Mouse (Mus musculus): ENCODE data around the gene Lipt2. TPM values are rescaled to one million over a fixed set of nuclear protein-coding genes. Genes with fewer than 3 reads are reported as not detected.

The Lipt2 gene
- polyA plus RNA-seq (2012; rRNA removed) = 4.6 and 5.9 TPM in 2 replicates

DNA sequence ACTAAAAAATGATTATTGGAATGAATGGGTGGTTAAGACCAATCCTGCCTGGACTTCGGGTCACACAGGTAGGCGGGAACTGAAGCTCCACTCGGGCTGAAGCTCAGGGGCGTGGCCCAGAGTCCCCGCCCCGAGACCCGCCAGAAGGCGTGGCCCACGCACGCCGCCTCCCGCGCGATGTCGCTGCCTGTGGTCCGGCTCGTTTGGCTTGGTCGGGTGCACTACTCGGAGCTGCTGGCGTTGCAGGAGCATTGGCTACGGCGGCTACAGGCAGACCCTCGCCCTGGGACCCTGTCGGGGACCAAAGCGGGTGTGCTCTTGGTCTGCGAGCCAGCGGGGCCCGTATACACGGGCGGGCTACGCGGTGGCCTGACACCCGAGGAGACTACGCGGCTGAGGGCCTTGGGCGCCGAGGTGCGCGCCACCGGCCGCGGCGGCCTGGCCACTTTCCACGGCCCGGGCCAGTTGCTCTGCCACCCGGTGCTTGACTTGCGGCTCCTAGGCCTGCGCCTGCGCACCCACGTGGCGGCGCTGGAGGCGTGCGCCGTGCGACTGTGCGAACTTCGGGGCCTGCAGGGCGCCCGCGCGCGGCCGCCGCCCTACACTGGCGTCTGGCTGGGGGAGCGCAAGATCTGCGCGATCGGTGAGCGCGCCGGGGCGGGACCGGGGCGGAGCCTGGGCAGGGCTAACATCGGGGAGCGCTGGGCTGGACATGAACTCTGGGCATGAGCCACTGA, at the start of gene Lipt2:
Gene Lipt2, plus strand, starts transcription at position 173 of the 737 bp plus-strand sequence.
- no peak for TF ChIP-seq CTCF (IDR thresholded peaks at IDR 0.05; ENCODE audit: insufficient read depth, low read length)
- TF ChIP-seq POLR2A (IDR thresholded peaks at IDR 0.05; ENCODE audit: borderline replicate concordance, extremely low read depth, low read depth, low read length) = peak; percentile 80; the same call in 1 of the 2 replicates
- under 1% methylated on average over 78 of the region's 78 CpGs for WGBS
- peak; percentile 88 for DNase-seq
- Histone ChIP-seq H3K4me1 (ENCODE audit: control insufficient read depth, insufficient read depth, low read length) (peaks cover 5% of the 10 kb centered on the region), H3K4me3 (replicated peaks; ENCODE audit: extremely low read depth, low read depth, low read length) (peak within 1 kb of the TSS; percentile 89)

GRCm38 (mm10) chr7:100111506-100111905, 47.6 kb upstream of the Lipt2 start:
- Histone ChIP-seq H3K4me3 (replicated peaks; ENCODE audit: extremely low read depth, low read depth, low read length) (no peak overlapping the region), H3K4me1 (ENCODE audit: control insufficient read depth, insufficient read depth, low read length) (no peaks in the 10 kb centered on the region)
- WGBS = 58% methylated on average over 10 of the region's 10 CpGs
- TF ChIP-seq CTCF (IDR thresholded peaks at IDR 0.05; ENCODE audit: insufficient read depth, low read length) = no peak
- TF ChIP-seq POLR2A (IDR thresholded peaks at IDR 0.05; ENCODE audit: borderline replicate concordance, extremely low read depth, low read depth, low read length) = no peak
- no peak for DNase-seq

DNA sequence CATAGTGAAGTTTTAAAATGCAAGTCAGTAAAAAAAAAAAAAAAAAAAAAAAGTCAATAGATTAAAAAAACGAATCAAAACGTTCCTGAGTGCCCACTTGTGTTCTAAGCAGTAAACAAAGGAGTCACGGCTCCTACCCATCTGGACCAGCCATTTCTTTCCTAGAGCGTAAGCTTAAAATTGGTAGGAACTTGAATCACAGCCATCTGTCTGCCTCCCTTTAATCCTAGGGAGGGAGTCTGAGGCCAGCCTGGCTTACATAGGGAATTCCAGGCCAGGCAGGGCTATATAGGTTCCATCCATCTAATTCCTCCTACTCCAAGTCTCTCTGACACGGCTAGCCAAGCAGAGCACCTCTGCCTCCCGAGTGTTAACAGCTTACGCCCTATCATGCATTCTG, 45.3 kb upstream of the Lipt2 start:
- no peak for DNase-seq
- 77% methylated on average over 7 of the region's 7 CpGs for WGBS
- Histone ChIP-seq H3K4me3 (replicated peaks; ENCODE audit: extremely low read depth, low read depth, low read length) (no peak overlapping the region), H3K4me1 (ENCODE audit: control insufficient read depth, insufficient read depth, low read length) (no peaks in the 10 kb centered on the region)
- TF ChIP-seq POLR2A (IDR thresholded peaks at IDR 0.05; ENCODE audit: borderline replicate concordance, extremely low read depth, low read depth, low read length) = no peak
- TF ChIP-seq CTCF (IDR thresholded peaks at IDR 0.05; ENCODE audit: insufficient read depth, low read length) = no peak

DNA sequence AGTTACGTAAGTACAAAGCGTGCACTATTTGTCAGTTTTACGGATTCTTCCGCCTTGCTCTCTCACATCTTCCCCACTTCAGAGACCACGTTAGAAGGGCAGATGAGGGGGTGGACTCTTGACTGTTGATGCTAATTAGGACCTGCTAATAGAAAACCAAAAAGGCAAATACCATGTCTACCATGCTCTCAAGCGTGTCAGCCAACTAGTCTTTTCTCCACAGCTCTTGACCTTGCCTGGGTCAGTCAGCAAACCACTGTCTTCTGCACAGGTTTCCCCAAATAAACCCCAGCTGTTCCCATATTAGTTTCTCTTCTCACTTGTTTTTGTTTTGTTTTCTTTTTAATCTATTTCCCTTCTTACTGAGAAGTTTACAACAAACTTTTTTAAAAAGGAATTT, 44.8 kb upstream of the Lipt2 start:
- Histone ChIP-seq H3K4me1 (ENCODE audit: control insufficient read depth, insufficient read depth, low read length) (no peaks in the 10 kb centered on the region), H3K4me3 (replicated peaks; ENCODE audit: extremely low read depth, low read depth, low read length) (no peak overlapping the region)
- TF ChIP-seq POLR2A (IDR thresholded peaks at IDR 0.05; ENCODE audit: borderline replicate concordance, extremely low read depth, low read depth, low read length) (no peak), CTCF (IDR thresholded peaks at IDR 0.05; ENCODE audit: insufficient read depth, low read length) (no peak)
- DNase-seq = no peak
- 92% methylated on average over 6 of the region's 6 CpGs for WGBS

GRCm38 (mm10) chr7:100120791-100121261, 38.3 kb upstream of the Lipt2 start:
- WGBS = under 1% methylated on average over 25 of the region's 25 CpGs
- peaks cover 2% of the 10 kb centered on the region; the same call in 1 of the 2 replicates for H3K4me1 ChIP-seq (ENCODE audit: control insufficient read depth, insufficient read depth, low read length)
- peak overlapping the region; percentile 79 for H3K4me3 ChIP-seq (replicated peaks; ENCODE audit: extremely low read depth, low read depth, low read length)
- peak; percentile 14 for DNase-seq
- TF ChIP-seq POLR2A (IDR thresholded peaks at IDR 0.05; ENCODE audit: borderline replicate concordance, extremely low read depth, low read depth, low read length) = 0 out of 2 replicates have a peak, but pooled peaks have one; percentile 11
- TF ChIP-seq CTCF (IDR thresholded peaks at IDR 0.05; ENCODE audit: insufficient read depth, low read length) = no peak

GRCm38 (mm10) chr7:100121376-100121789, 37.7 kb upstream of the Lipt2 start, which contains the start of gene Pold3:
Gene Pold3 (minus strand): TSS chr7:100121565.
- peak; percentile 100 for DNase-seq
- under 1% methylated on average over 33 of the region's 33 CpGs for WGBS
- H3K4me1 ChIP-seq (ENCODE audit: control insufficient read depth, insufficient read depth, low read length) = peaks cover 2% of the 10 kb centered on the region; the same call in 1 of the 2 replicates
- peak within 1 kb of the TSS; percentile 79 for H3K4me3 ChIP-seq (replicated peaks; ENCODE audit: extremely low read depth, low read depth, low read length)
- no peak for TF ChIP-seq CTCF (IDR thresholded peaks at IDR 0.05; ENCODE audit: insufficient read depth, low read length)
- peak; percentile 87; the same call in 1 of the 2 replicates for TF ChIP-seq POLR2A (IDR thresholded peaks at IDR 0.05; ENCODE audit: borderline replicate concordance, extremely low read depth, low read depth, low read length)

DNA sequence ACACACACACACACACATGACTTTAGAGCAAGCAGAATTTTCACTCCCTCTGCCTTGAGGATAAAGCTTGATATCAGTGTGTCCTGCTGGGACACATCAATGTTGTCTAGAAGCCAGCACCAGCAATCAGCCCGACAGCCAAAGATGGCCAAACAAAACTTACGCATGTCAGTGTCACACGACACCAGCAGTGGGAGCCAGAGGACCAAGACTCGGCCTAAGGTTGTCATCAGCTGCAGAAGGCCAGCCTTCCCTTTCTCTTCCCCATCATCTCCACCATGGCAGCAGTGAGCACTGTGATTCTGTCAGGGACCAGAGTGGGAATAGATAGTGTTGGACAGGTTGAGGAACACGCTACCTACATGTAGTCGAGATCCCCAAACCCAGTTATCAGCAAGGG, 35.6 kb upstream of the Lipt2 start:
- TF ChIP-seq CTCF (IDR thresholded peaks at IDR 0.05; ENCODE audit: insufficient read depth, low read length) (peak; percentile 79), POLR2A (IDR thresholded peaks at IDR 0.05; ENCODE audit: borderline replicate concordance, extremely low read depth, low read depth, low read length) (no peak)
- peak; percentile 17 for DNase-seq
- WGBS = 47% methylated on average over 6 of the region's 6 CpGs
- peaks cover 2% of the 10 kb centered on the region; the same call in 1 of the 2 replicates for H3K4me1 ChIP-seq (ENCODE audit: control insufficient read depth, insufficient read depth, low read length)
- no peak overlapping the region for H3K4me3 ChIP-seq (replicated peaks; ENCODE audit: extremely low read depth, low read depth, low read length)

DNA sequence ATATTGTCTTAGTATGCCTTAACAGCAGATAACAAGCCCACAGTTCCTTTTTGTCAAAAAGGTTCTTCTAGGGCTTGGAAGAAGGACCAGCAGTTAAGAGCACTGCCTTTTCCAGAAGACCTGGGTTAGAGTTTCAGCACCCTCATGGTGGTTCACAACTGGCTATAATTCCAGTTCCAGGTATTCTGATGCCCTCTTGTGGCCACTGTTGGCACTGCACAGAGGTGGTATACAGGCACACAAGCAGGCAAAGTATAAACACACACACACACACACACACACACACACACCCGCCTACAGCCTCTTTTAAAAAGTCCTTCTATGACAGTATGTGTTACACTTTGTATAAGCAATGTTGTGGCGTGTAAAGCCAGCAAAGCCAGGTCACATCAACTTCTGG, 34.9 kb upstream of the Lipt2 start:
- peak; percentile 29 for DNase-seq
- TF ChIP-seq CTCF (IDR thresholded peaks at IDR 0.05; ENCODE audit: insufficient read depth, low read length) (0 out of 2 replicates have a peak, but pooled peaks have one; percentile 39), POLR2A (IDR thresholded peaks at IDR 0.05; ENCODE audit: borderline replicate concordance, extremely low read depth, low read depth, low read length) (no peak)
- peaks cover 2% of the 10 kb centered on the region; the same call in 1 of the 2 replicates for H3K4me1 ChIP-seq (ENCODE audit: control insufficient read depth, insufficient read depth, low read length)
- 71% methylated on average over 2 of the region's 2 CpGs for WGBS
- H3K4me3 ChIP-seq (replicated peaks; ENCODE audit: extremely low read depth, low read depth, low read length) = no peak overlapping the region

DNA sequence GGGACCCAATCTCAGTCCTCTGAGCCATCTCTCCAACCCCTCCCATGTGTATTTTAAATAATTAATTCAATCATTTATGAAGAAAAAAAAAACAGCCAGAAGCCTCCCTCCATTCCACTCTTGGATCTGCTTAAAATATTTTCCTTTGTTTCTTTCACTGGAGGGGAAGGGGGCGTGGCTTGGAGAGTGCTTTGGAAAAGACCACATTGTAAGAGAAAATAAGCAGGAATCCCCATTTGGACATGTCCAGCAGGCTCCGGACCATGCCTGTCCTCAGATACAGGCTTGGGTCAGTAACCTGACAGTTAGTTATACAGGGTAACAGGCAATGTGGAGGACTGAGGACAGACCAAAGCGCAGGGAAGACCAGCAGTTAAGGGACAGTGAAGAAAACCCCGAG, 33.9 kb upstream of the Lipt2 start:
- TF ChIP-seq CTCF (IDR thresholded peaks at IDR 0.05; ENCODE audit: insufficient read depth, low read length) (no peak), POLR2A (IDR thresholded peaks at IDR 0.05; ENCODE audit: borderline replicate concordance, extremely low read depth, low read depth, low read length) (no peak)
- Histone ChIP-seq H3K4me3 (replicated peaks; ENCODE audit: extremely low read depth, low read depth, low read length) (no peak overlapping the region), H3K4me1 (ENCODE audit: control insufficient read depth, insufficient read depth, low read length) (peaks cover 2% of the 10 kb centered on the region; the same call in 1 of the 2 replicates)
- no peak for DNase-seq
- 62% methylated on average over 4 of the region's 4 CpGs for WGBS

All from lung, adult 2 months (tissue).